Mouse (Mus musculus): ENCODE results near the gene Mia.
A peak's percentile ranks its signal among the peaks of the same experiment; 100 is the strongest.

DNA sequence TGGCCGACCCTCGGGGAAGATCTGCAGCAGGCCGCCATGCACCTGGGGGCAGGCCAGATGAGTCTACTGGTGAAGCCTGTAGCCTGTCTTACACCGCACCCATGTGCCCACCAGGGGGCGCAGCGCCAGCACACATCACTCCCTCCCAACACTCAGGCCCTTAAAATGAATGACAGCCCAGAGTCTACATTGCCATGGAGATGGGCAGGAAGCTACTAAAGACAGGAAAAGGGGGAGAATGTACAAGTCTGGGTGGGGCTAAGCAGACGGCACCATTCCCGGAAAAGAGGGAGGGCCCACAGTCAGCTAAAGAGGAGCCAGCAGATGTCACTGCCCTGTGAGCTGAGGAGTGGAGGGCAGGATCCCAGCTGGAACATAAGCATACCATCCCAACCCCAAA is 21.1 kb downstream of the Mia start:
- TF ChIP-seq CTCF (IDR thresholded peaks at IDR 0.05; ENCODE audit: low read depth, low read length): peak; percentile 75
- no peak for TF ChIP-seq POLR2A (IDR thresholded peaks at IDR 0.05; ENCODE audit: borderline replicate concordance, low read depth, low read length)
